Mouse (Mus musculus) ovary, adult 2 months (tissue): ENCODE results near the gene Tmem8b. TPM values are rescaled to one million over a fixed set of nuclear protein-coding genes. Genes with fewer than 3 reads are reported as not detected.

Source experiments
- polyA plus RNA-seq: library from polyadenylated mRNA; depleted of rRNA; stranded (reverse); fragments of >200 nt; gene quantifications from 2 replicates; pipeline ENCODE4 v1.2.3, GENCODE M21; 2012; rRNA removed

Gene Tmem8b
- polyA plus RNA-seq, result 24.0 and 31.0 TPM in 2 replicates

GRCm38 (mm10) chr4:43668782-43669427, at the start of gene Tmem8b, which contains the start of gene Fam221b:
Tmem8b (plus strand) TSS chr4:43668971.
Fam221b (minus strand) TSS chr4:43669145.

DNA sequence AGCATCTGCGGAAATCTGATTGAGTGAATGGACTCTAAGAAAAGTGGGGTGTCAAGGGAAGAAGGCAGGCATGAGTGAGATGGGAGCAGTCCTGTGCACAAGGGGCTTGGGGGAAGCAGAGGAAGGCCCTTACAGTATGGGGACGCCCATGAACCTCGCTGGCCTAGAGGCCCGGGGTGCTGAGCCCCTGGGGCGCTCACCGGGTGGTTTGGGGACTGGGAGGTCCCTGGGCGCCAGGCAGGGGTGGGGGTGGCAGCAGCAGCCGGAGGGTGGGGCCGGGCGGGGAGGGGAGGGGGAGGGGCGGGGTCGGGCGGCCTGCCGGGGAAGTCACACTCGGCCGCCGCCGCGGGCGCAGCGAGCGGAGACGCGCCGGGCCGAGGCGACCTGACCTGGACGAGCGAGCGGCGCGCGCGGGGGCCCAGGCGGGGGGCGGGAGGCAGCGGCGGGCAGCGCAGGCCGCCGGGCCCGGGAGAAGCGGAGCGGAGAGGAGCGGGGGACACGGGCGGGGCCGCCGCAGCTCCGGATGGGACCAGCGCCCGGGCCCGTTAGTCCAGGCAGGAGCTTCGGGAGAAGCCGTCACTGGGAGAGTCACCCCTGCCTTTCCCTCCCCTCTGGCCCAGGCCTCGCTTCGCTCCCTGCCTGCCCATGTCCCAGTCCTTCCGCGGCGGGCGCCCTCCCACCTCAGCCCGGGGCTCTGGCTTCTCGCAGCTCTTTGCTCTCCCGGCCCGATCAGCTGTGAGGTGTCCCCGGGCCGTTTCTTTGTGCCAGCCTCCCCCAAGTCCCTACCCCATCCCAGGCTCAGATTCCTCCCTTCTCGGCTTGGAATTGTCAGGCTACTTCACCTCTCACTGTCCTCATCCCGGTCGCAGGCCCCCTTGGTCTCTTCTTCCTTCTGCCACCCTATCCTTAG, 37.5 kb upstream of the Tmem8b start, which contains the start of gene Npr2:
Gene Npr2, plus strand, starts transcription at position 890 of the 910 bp plus-strand sequence.

GRCm38 (mm10) chr4:43653161-43654015, 15.4 kb upstream of the Tmem8b start, which contains the start of gene Spag8:
Spag8 (minus strand) TSS chr4:43653594.

GRCm38 (mm10) chr4:43656339-43657109, 12.2 kb upstream of the Tmem8b start, which contains the start of gene Hint2:
Hint2 (minus strand) TSS chr4:43656466.

DNA sequence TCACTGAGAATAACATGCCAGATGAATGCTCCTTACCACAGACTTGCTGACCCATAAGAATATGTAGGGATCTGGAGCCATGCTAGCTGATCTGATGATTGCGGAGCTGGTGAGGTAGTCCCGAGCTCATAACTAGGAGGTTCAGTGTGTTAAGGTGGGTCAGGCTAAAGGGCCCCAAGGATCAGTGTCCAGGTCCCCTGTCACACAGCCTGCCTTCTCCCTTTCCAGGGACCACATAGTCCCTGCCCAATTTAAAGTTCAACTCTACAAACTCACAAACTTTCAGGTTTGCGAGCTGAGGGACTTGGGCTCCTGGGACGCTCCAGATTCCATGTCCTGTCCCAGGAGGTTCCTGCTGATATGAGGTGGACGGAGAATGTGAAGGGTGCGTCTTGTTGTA, 31.9 kb downstream of the Tmem8b start, which contains the start of gene Olfr70:
Gene Olfr70, minus strand, starts transcription at position 101 of the 400 bp plus-strand sequence.

DNA sequence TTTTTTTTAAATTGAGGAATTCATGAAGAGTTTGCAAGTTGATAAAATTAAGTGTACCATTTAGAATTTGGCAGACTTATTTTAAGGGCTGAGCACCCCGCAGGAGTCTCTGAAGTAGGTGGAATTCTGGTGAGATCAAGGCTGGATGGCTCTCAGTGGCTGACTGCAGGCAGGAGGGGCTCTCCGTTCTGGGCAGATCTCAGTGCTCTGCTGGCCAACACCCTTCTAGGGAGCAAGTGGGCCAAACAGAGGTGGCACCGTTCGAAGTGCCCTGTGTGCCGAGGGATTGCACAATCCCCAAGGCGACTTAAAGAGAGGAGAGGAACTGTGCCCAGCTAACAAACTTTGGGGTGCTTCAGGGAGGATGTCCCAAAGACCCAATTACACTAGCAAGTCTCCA, 41.1 kb downstream of the Tmem8b start, which contains the start of gene Olfr71:
Gene Olfr71, minus strand, starts transcription at position 387 of the 400 bp plus-strand sequence.

DNA sequence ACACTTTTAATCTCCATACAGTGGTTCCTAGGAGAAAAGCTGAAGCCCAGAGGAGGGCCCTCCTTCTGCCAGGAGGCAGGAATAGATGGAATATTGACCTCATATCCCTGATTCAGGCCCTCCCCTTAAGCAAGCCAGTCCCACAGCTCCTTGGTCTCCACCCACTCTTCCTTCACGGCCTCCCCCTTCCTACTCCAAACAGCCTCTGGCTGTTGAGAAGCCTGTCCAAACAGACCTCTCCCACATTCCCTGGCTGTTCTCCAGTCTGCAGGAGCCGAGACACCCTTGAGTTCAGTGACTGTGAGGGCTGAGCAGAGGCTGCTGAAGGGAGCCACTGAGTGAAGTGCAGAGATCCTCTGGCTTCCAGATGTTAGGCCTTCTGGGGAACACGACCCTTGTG, 58.2 kb downstream of the Tmem8b start, which contains the start of gene Hrct1:
Gene Hrct1, plus strand, starts transcription at position 194 of the 400 bp plus-strand sequence.

DNA sequence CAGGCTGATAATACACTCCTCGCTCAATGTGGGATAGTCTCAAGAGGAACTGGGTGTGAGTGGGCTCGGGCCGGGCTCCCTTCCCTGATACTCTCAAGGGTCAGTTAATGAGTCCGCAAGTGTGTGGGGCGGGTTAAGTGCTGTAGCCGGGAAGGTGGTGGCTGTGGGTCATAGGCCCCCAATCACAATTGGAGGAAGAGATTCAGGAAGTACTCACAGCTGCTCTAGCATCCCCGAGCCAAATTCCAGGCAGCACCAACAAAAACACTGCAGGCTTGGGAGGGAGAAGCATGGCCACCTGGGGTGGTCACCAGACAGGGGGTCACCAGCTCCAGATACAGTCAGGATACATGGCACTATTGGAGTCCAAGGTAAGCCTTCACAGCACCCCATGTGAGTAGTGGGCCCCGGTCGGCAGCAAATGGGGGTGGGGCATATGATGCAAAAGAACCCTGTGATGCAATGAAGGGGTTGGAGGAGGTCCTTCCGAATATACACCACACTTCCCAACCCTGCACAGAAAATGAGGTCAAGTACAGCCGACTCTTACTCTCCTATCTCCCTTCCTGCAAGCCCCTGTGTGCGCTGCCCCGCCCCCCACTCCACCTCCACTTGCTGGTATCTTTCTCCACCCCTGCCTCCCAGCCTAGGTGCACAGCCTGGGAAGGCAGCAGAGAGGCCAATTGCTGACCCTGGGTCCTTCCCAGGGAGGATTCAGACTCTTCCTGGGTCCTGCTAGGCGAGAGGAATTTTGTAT, 61.2 kb downstream of the Tmem8b start, which contains the start of gene Spaar:
Gene Spaar, plus strand, starts transcription at position 241 of the 757 bp plus-strand sequence.

Other genes starting within 250 kb of the Tmem8b start
- gene Fam166b, start 239.8 kb upstream of the Tmem8b start, polyA plus RNA-seq, result 17.4 and 21.9 TPM in 2 replicates
- gene Tesk1, start 227.0 kb upstream of the Tmem8b start, polyA plus RNA-seq, result 102 and 112 TPM in 2 replicates
- gene Cd72, start 214.3 kb upstream of the Tmem8b start, polyA plus RNA-seq, result 3.9 and 6.4 TPM in 2 replicates
- gene Sit1, start 185.2 kb upstream of the Tmem8b start, polyA plus RNA-seq, result not detected in 2 replicates
- 256 and 473 TPM in 2 replicates for gene Ccdc107, start 176.1 kb upstream of the Tmem8b start, polyA plus RNA-seq
- gene Arhgef39, start 169.3 kb upstream of the Tmem8b start, polyA plus RNA-seq, result 31.5 and 48.4 TPM in 2 replicates
- gene Car9, start 162.0 kb upstream of the Tmem8b start, polyA plus RNA-seq, result 6.6 and 7.2 TPM in 2 replicates
- 105 and 120 TPM in 2 replicates for gene Tpm2, start 145.2 kb upstream of the Tmem8b start, polyA plus RNA-seq
- gene Creb3, start 106.6 kb upstream of the Tmem8b start, polyA plus RNA-seq, result 125 and 150 TPM in 2 replicates
- gene Tln1, start 106.3 kb upstream of the Tmem8b start, polyA plus RNA-seq, result 193 and 213 TPM in 2 replicates
- gene Rgp1, start 90.3 kb upstream of the Tmem8b start, polyA plus RNA-seq, result 70.8 and 74.5 TPM in 2 replicates
- 26.8 and 33.6 TPM in 2 replicates for gene Gba2, start 90.1 kb upstream of the Tmem8b start, polyA plus RNA-seq
- gene Msmp, start 84.5 kb upstream of the Tmem8b start, polyA plus RNA-seq, result 0.63 and 1.5 TPM in 2 replicates
- 113 and 117 TPM in 2 replicates for gene Npr2, start 37.0 kb upstream of the Tmem8b start, polyA plus RNA-seq
- 20.8 and 24.0 TPM in 2 replicates for gene Spag8, start 15.4 kb upstream of the Tmem8b start, polyA plus RNA-seq
- 65.2 and 84.4 TPM in 2 replicates for gene Hint2, start 12.5 kb upstream of the Tmem8b start, polyA plus RNA-seq
- gene Fam221b, start 174 bp downstream of the Tmem8b start, polyA plus RNA-seq, result 0.05 TPM in 1 of 2 replicates, not detected in the other
- not detected in 2 replicates for gene Olfr70, start 31.8 kb downstream of the Tmem8b start, polyA plus RNA-seq
- gene Olfr71, start 41.3 kb downstream of the Tmem8b start, polyA plus RNA-seq, result not detected in 2 replicates
- 4.2 and 5.3 TPM in 2 replicates for gene Hrct1, start 58.2 kb downstream of the Tmem8b start, polyA plus RNA-seq
- gene Spaar, start 61.1 kb downstream of the Tmem8b start, polyA plus RNA-seq, result 1.0 and 1.1 TPM in 2 replicates
- gene Olfr159, start 102.0 kb downstream of the Tmem8b start, polyA plus RNA-seq, result not detected in 2 replicates
- not detected in 2 replicates for gene Olfr156, start 154.9 kb downstream of the Tmem8b start, polyA plus RNA-seq
- gene Olfr157, start 171.2 kb downstream of the Tmem8b start, polyA plus RNA-seq, result not detected in 2 replicates
- gene Olfr155, start 182.6 kb downstream of the Tmem8b start, polyA plus RNA-seq, result 0.12 TPM in 1 of 2 replicates, not detected in the other
- 22.1 and 22.2 TPM in 2 replicates for gene Reck, start 206.6 kb downstream of the Tmem8b start, polyA plus RNA-seq